12 mouse cellular contexts compared by ENCODE assay signal in the genomic region with DNA sequence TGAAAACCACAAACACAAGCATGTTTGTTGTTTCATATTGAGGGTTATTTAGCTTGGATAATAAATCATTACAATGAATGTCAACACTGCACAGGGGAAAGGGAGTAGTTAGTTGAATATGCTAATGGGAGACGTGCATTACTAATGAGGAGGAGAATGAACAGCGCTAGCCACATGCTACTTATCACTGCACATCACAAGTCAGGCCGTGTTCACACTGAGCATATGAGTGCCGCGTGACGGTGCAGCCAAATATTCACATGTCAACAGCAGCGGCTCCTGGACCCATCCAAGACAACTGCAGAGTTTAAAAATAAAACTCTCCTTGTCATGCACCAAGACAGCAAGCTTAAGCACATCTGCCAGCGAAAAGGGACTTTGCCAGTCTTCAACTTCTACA.
A peak's percentile ranks its signal among the peaks of the same experiment; 100 is the strongest.
DNase-seq lines count a peak whose midpoint lies in the region; ATAC-seq lines count a peak whose summit lies in the region.
"Had no signal": no experiment of that assay in that cellular context is flagged by ENCODE, and none has a peak within 500 bp of the region (broad histone marks: within the 10 kb centered on the region; RNA-seq: fewer than 3 reads in every experiment).

No protein-coding gene starts in this region.

- no peak overlapping the region for H3K27ac ChIP-seq in forebrain, embryonic 13.5 days
- H3K27ac ChIP-seq in forebrain, embryonic 11.5 days (ENCODE audit: low read depth, low read length): no peak overlapping the region
- no peak overlapping the region for H3K27ac ChIP-seq in midbrain, embryonic 13.5 days
- no peak overlapping the region for H3K27ac ChIP-seq in midbrain, embryonic 11.5 days (ENCODE audit: low read depth, low read length)
- peak overlapping the region; percentile 36 for H3K27ac ChIP-seq in heart, embryonic 15.5 days
- no peak overlapping the region for H3K27ac ChIP-seq in neural tube, embryonic 12.5 days
- no peak overlapping the region for H3K27ac ChIP-seq in kidney, embryonic 15.5 days
- H3K27ac ChIP-seq: embryonic facial prominence, embryonic 13.5 days; limb, embryonic 12.5 days had no signal

- no peak for DNase-seq in forebrain, embryonic 11.5 days (ENCODE audit: low spot score)
- no peak for DNase-seq in midbrain, embryonic 11.5 days (ENCODE audit: low spot score, missing footprints)
- DNase-seq in adrenal gland, postnatal 36 days: no peak
- DNase-seq: cerebellum, postnatal 14 days; kidney, postnatal 4 days had no signal

- H3K4me3 ChIP-seq in forebrain, embryonic 13.5 days: no peak overlapping the region
- no peak overlapping the region for H3K4me3 ChIP-seq in forebrain, embryonic 11.5 days (ENCODE audit: low read depth, low read length)
- H3K4me3 ChIP-seq in midbrain, embryonic 13.5 days (replicated peaks): no peak overlapping the region
- no peak overlapping the region for H3K4me3 ChIP-seq in midbrain, embryonic 11.5 days (ENCODE audit: low read depth, low read length)
- no peak overlapping the region for H3K4me3 ChIP-seq in heart, embryonic 15.5 days
- no peak overlapping the region for H3K4me3 ChIP-seq in neural tube, embryonic 12.5 days
- H3K4me3 ChIP-seq in kidney, embryonic 15.5 days (replicated peaks): no peak overlapping the region
- H3K4me3 ChIP-seq: embryonic facial prominence, embryonic 13.5 days; limb, embryonic 12.5 days had no signal

- H3K9me3 ChIP-seq in forebrain, embryonic 13.5 days (replicated peaks): no peaks in the 10 kb centered on the region
- H3K9me3 ChIP-seq in forebrain, embryonic 11.5 days (ENCODE audit: control insufficient read depth, low read length): no peaks in the 10 kb centered on the region
- no peaks in the 10 kb centered on the region for H3K9me3 ChIP-seq in midbrain, embryonic 13.5 days
- no peaks in the 10 kb centered on the region for H3K9me3 ChIP-seq in midbrain, embryonic 11.5 days (ENCODE audit: control insufficient read depth, low read length)
- H3K9me3 ChIP-seq in heart, embryonic 15.5 days (replicated peaks): no peaks in the 10 kb centered on the region
- H3K9me3 ChIP-seq in neural tube, embryonic 12.5 days: no peaks in the 10 kb centered on the region
- H3K9me3 ChIP-seq in kidney, embryonic 15.5 days (replicated peaks): no peaks in the 10 kb centered on the region
- H3K9me3 ChIP-seq: embryonic facial prominence, embryonic 13.5 days; limb, embryonic 12.5 days had no signal

- no peaks in the 10 kb centered on the region for H3K27me3 ChIP-seq in forebrain, embryonic 13.5 days
- H3K27me3 ChIP-seq in forebrain, embryonic 11.5 days (ENCODE audit: control insufficient read depth, insufficient read depth, low read length): no peaks in the 10 kb centered on the region
- no peaks in the 10 kb centered on the region for H3K27me3 ChIP-seq in midbrain, embryonic 13.5 days
- no peaks in the 10 kb centered on the region for H3K27me3 ChIP-seq in midbrain, embryonic 11.5 days (ENCODE audit: control insufficient read depth, insufficient read depth, low read length)
- peaks cover 4% of the 10 kb centered on the region; the same call in 1 of the 2 replicates for H3K27me3 ChIP-seq in heart, embryonic 15.5 days
- H3K27me3 ChIP-seq in neural tube, embryonic 12.5 days (replicated peaks): no peaks in the 10 kb centered on the region
- H3K27me3 ChIP-seq in kidney, embryonic 15.5 days: no peaks in the 10 kb centered on the region
- H3K27me3 ChIP-seq: embryonic facial prominence, embryonic 13.5 days had no signal

- no peak overlapping the region for H3K9ac ChIP-seq in forebrain, embryonic 13.5 days
- no peak overlapping the region for H3K9ac ChIP-seq in forebrain, embryonic 11.5 days (ENCODE audit: low read length)
- no peak overlapping the region for H3K9ac ChIP-seq in midbrain, embryonic 13.5 days (replicated peaks)
- no peak overlapping the region for H3K9ac ChIP-seq in midbrain, embryonic 11.5 days (ENCODE audit: low read length)
- no peak overlapping the region for H3K9ac ChIP-seq in heart, embryonic 15.5 days
- H3K9ac ChIP-seq in neural tube, embryonic 12.5 days: no peak overlapping the region
- no peak overlapping the region for H3K9ac ChIP-seq in kidney, embryonic 15.5 days
- H3K9ac ChIP-seq: embryonic facial prominence, embryonic 13.5 days; limb, embryonic 12.5 days had no signal

- no peaks in the 10 kb centered on the region for H3K36me3 ChIP-seq in forebrain, embryonic 13.5 days (ENCODE audit: poor library complexity, severe bottlenecking)
- no peaks in the 10 kb centered on the region for H3K36me3 ChIP-seq in forebrain, embryonic 11.5 days (ENCODE audit: control insufficient read depth, insufficient read depth, low read length)
- H3K36me3 ChIP-seq in midbrain, embryonic 13.5 days: no peaks in the 10 kb centered on the region
- H3K36me3 ChIP-seq in midbrain, embryonic 11.5 days (ENCODE audit: control insufficient read depth, insufficient read depth, low read length): no peaks in the 10 kb centered on the region
- H3K36me3 ChIP-seq in heart, embryonic 15.5 days: no peaks in the 10 kb centered on the region
- H3K36me3 ChIP-seq in neural tube, embryonic 12.5 days: no peaks in the 10 kb centered on the region
- no peaks in the 10 kb centered on the region for H3K36me3 ChIP-seq in kidney, embryonic 15.5 days
- H3K36me3 ChIP-seq: embryonic facial prominence, embryonic 13.5 days; limb, embryonic 12.5 days had no signal

- peaks cover 43% of the 10 kb centered on the region for H3K4me1 ChIP-seq in forebrain, embryonic 13.5 days
- H3K4me1 ChIP-seq in forebrain, embryonic 11.5 days (replicated peaks; ENCODE audit: control insufficient read depth, insufficient read depth, low read length): no peaks in the 10 kb centered on the region
- H3K4me1 ChIP-seq in midbrain, embryonic 13.5 days (replicated peaks): peaks cover 79% of the 10 kb centered on the region
- H3K4me1 ChIP-seq in midbrain, embryonic 11.5 days (ENCODE audit: control insufficient read depth, insufficient read depth, low read length): 0 out of 2 replicates have a peak, but pooled peaks cover 2% of the 10 kb centered on the region
- peaks cover 11% of the 10 kb centered on the region for H3K4me1 ChIP-seq in heart, embryonic 15.5 days (replicated peaks)
- H3K4me1 ChIP-seq in neural tube, embryonic 12.5 days: peaks cover 16% of the 10 kb centered on the region
- H3K4me1 ChIP-seq in kidney, embryonic 15.5 days: no peaks in the 10 kb centered on the region
- H3K4me1 ChIP-seq: limb, embryonic 12.5 days had no signal

- WGBS in forebrain, embryonic 13.5 days: 62% methylated on average over 8 of the region's 8 CpGs
- 88% methylated on average over 8 of the region's 8 CpGs for WGBS in forebrain, embryonic 11.5 days
- 64% methylated on average over 8 of the region's 8 CpGs for WGBS in midbrain, embryonic 13.5 days
- WGBS in midbrain, embryonic 11.5 days: 92% methylated on average over 8 of the region's 8 CpGs
- 44% methylated on average over 8 of the region's 8 CpGs for WGBS in heart, embryonic 15.5 days
- 64% methylated on average over 8 of the region's 8 CpGs for WGBS in neural tube, embryonic 12.5 days
- WGBS in kidney, embryonic 15.5 days: 84% methylated on average over 8 of the region's 8 CpGs

- no peak overlapping the region for H3K4me2 ChIP-seq in forebrain, embryonic 13.5 days
- H3K4me2 ChIP-seq in forebrain, embryonic 11.5 days (ENCODE audit: low read depth, low read length, severe bottlenecking): no peak overlapping the region
- H3K4me2 ChIP-seq in midbrain, embryonic 13.5 days (replicated peaks): no peak overlapping the region
- no peak overlapping the region for H3K4me2 ChIP-seq in midbrain, embryonic 11.5 days
- 0 out of 2 replicates have a peak overlapping the region, but pooled peaks have one; percentile 11 for H3K4me2 ChIP-seq in heart, embryonic 15.5 days
- no peak overlapping the region for H3K4me2 ChIP-seq in neural tube, embryonic 12.5 days (replicated peaks)
- no peak overlapping the region for H3K4me2 ChIP-seq in kidney, embryonic 15.5 days
- H3K4me2 ChIP-seq: embryonic facial prominence, embryonic 13.5 days; limb, embryonic 12.5 days had no signal

- peak; percentile 73 for ATAC-seq in forebrain, embryonic 13.5 days
- ATAC-seq in forebrain, embryonic 11.5 days (replicated peaks; ENCODE audit: low FRiP score): no peak
- peak; percentile 49; the same call in 1 of the 2 replicates for ATAC-seq in midbrain, embryonic 13.5 days
- no peak for ATAC-seq in midbrain, embryonic 11.5 days (ENCODE audit: low FRiP score)
- ATAC-seq in heart, embryonic 15.5 days (replicated peaks; ENCODE audit: insufficient number of reproducible peaks, insufficient read depth, low FRiP score, low read depth): no peak
- ATAC-seq in neural tube, embryonic 12.5 days (ENCODE audit: low FRiP score, low read depth): 0 out of 2 replicates have a peak, but pooled peaks have one; percentile 53
- no peak for ATAC-seq in kidney, embryonic 15.5 days (replicated peaks; ENCODE audit: low FRiP score)

Comparison
In these comparisons a context has a peak if more than half of its experiments do, and no peak if none do; other contexts are left out.
1. ATAC-seq: peak in forebrain, embryonic 13.5 days (single experiment), midbrain, embryonic 13.5 days (single experiment) and neural tube, embryonic 12.5 days (single experiment); none in forebrain, embryonic 11.5 days (single experiment), midbrain, embryonic 11.5 days (single experiment), heart, embryonic 15.5 days (single experiment) and kidney, embryonic 15.5 days (single experiment).